Mouse (Mus musculus): ENCODE measurements at regions not wholly inside any gene's neighbourhood (a gene's known extent, or its start where the extent isn't known, plus 50 kb on each side); places are given as distances from the start of the nearest gene placed in this dataset.

GRCm38 (mm10) chr8:49006236-49006965 is 162.7 kb upstream of the Tenm3 start:
- peak; percentile 90 for DNase-seq

GRCm38 (mm10) chr8:48981667-48982066 is 137.9 kb upstream of the Tenm3 start:
- DNase-seq = no peak

GRCm38 (mm10) chr8:48980755-48981154 is 137.0 kb upstream of the Tenm3 start:
- DNase-seq = no peak

- no peak for DNase-seq
These were observed 126.9 kb upstream of the Tenm3 start for GRCm38 (mm10) chr8:48970655-48971054.

- no peak for DNase-seq
These were observed 121.2 kb upstream of the Tenm3 start for GRCm38 (mm10) chr8:48964929-48965328.

GRCm38 (mm10) chr8:48957614-48958013 is 113.9 kb upstream of the Tenm3 start:
- no peak for DNase-seq

- DNase-seq = no peak
These were observed 107.7 kb upstream of the Tenm3 start for GRCm38 (mm10) chr8:48951412-48951811.

GRCm38 (mm10) chr8:48944177-48944576 is 100.4 kb upstream of the Tenm3 start:
- DNase-seq = no peak

GRCm38 (mm10) chr8:48937144-48937543 is 93.4 kb upstream of the Tenm3 start:
- DNase-seq = no peak

GRCm38 (mm10) chr8:48927135-48927534 is 83.4 kb upstream of the Tenm3 start:
- DNase-seq = no peak

GRCm38 (mm10) chr8:48915275-48915674 is 71.5 kb upstream of the Tenm3 start:
- no peak for DNase-seq

- DNase-seq = no peak
These were observed 69.1 kb upstream of the Tenm3 start for GRCm38 (mm10) chr8:48912842-48913241.

- no peak for DNase-seq
These were observed 58.1 kb upstream of the Tenm3 start for GRCm38 (mm10) chr8:48901668-48902406.

GRCm38 (mm10) chr8:48896687-48897086 is 52.9 kb upstream of the Tenm3 start:
- DNase-seq = no peak

GRCm38 (mm10) chr8:48896251-48896650 is 52.5 kb upstream of the Tenm3 start:
- DNase-seq = no peak

GRCm38 (mm10) chr8:48895586-48895985 is 51.8 kb upstream of the Tenm3 start:
- no peak for DNase-seq

Measured in kidney, postnatal 36 days (tissue).